10 mouse cellular contexts compared by ENCODE assay signal in the genomic region with DNA sequence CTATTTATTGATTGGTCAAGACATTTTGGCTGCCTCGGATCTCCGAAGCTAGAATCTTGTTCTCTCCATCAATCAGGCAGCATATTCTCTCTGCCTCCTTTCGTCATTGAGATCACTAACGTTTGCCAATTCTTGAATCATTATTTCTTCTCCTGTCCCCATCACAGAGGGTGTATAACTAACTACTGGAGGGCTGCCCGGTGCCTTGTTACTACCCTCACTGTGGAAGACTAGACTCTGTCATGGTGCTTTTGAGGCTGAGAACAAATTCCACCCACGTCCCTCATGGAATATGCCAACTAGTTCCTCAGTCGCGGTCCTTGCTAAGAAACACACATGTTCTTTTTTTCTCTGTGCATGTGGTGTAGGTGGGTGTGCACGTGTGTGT. TPM values are rescaled to one million over a fixed set of nuclear protein-coding genes. Genes with fewer than 3 reads are reported as not detected.
DNase-seq lines count a peak whose midpoint lies in the region; ATAC-seq and TF ChIP-seq lines count a peak whose summit lies in the region.
"Had no signal": no experiment of that assay in that cellular context is flagged by ENCODE, and none has a peak within 500 bp of the region (broad histone marks: within the 10 kb centered on the region; RNA-seq: fewer than 3 reads in every experiment).

No protein-coding gene starts in this region.

- H3K4me3 ChIP-seq in forebrain, embryonic 13.5 days = no peak overlapping the region
- H3K4me3 ChIP-seq in midbrain, embryonic 14.5 days (replicated peaks; ENCODE audit: low read depth, low read length) = no peak overlapping the region
- no peak overlapping the region for H3K4me3 ChIP-seq in limb, embryonic 10.5 days
- H3K4me3 ChIP-seq: lung, embryonic 15.5 days had no signal

- H3K4me2 ChIP-seq in forebrain, embryonic 13.5 days = no peak overlapping the region
- no peak overlapping the region for H3K4me2 ChIP-seq in midbrain, embryonic 14.5 days (ENCODE audit: low read length)
- H3K4me2 ChIP-seq: lung, embryonic 15.5 days had no signal

- no peaks in the 10 kb centered on the region for H3K27me3 ChIP-seq in forebrain, embryonic 13.5 days
- no peaks in the 10 kb centered on the region for H3K27me3 ChIP-seq in midbrain, embryonic 14.5 days (ENCODE audit: control insufficient read depth, insufficient read depth, low read length)
- no peaks in the 10 kb centered on the region for H3K27me3 ChIP-seq in limb, embryonic 10.5 days (ENCODE audit: low read depth, poor library complexity, severe bottlenecking)
- H3K27me3 ChIP-seq: lung, embryonic 15.5 days had no signal

- WGBS in forebrain, embryonic 13.5 days = 79% methylated on average over 9 of the region's 9 CpGs
- 92% methylated on average over 9 of the region's 9 CpGs for WGBS in midbrain, embryonic 14.5 days
- 91% methylated on average over 9 of the region's 9 CpGs for WGBS in limb, embryonic 10.5 days

- peak overlapping the region; percentile 65 for H3K27ac ChIP-seq in forebrain, embryonic 13.5 days
- 0 out of 2 replicates have a peak overlapping the region, but pooled peaks have one; percentile 6 for H3K27ac ChIP-seq in midbrain, embryonic 14.5 days (replicated peaks; ENCODE audit: low read depth, low read length)
- H3K27ac ChIP-seq in limb, embryonic 10.5 days = no peak overlapping the region
- H3K27ac ChIP-seq: lung, embryonic 15.5 days had no signal

- peak; percentile 88 for DNase-seq in brain, embryonic 14.5 days (ENCODE audit: low read depth)
- DNase-seq in layer of hippocampus, adult 8-10 months (ENCODE audit: low spot score in 2 of 2) = peak; percentile 91 to 92
- no peak for DNase-seq in midbrain, embryonic 14.5 days
- no peak for DNase-seq in adrenal gland, postnatal 36 days
- no peak for DNase-seq in limb, embryonic 10.5 days (ENCODE audit: low spot score)
- no peak for DNase-seq in kidney, postnatal 4 days
- no peak for DNase-seq in gastrocnemius, postnatal 25 days
- DNase-seq: kidney, adult 8-10 months had no signal

- no peaks in the 10 kb centered on the region for H3K9me3 ChIP-seq in forebrain, embryonic 13.5 days (replicated peaks)
- H3K9me3 ChIP-seq in midbrain, embryonic 14.5 days (ENCODE audit: control insufficient read depth, low read length) = no peaks in the 10 kb centered on the region
- no peaks in the 10 kb centered on the region for H3K9me3 ChIP-seq in limb, embryonic 10.5 days (replicated peaks)
- H3K9me3 ChIP-seq: lung, embryonic 15.5 days had no signal

- no peak overlapping the region for H3K9ac ChIP-seq in forebrain, embryonic 13.5 days
- no peak overlapping the region for H3K9ac ChIP-seq in midbrain, embryonic 14.5 days (replicated peaks; ENCODE audit: low read length)
- H3K9ac ChIP-seq: lung, embryonic 15.5 days had no signal

- peaks cover 36% of the 10 kb centered on the region for H3K4me1 ChIP-seq in forebrain, embryonic 13.5 days
- peaks cover 11% of the 10 kb centered on the region; the same call in 1 of the 2 replicates for H3K4me1 ChIP-seq in midbrain, embryonic 14.5 days (ENCODE audit: control insufficient read depth, insufficient read depth, low read length)
- H3K4me1 ChIP-seq in limb, embryonic 10.5 days = no peaks in the 10 kb centered on the region
- H3K4me1 ChIP-seq: lung, embryonic 15.5 days had no signal

- TF ChIP-seq POLR2A in brain, embryonic 14.5 days (IDR thresholded peaks at IDR 0.05; ENCODE audit: borderline replicate concordance, extremely low read depth, insufficient read depth, insufficient read length, poor library complexity, severe bottlenecking) = no peak

- TF ChIP-seq CTCF in brain, embryonic 14.5 days (IDR thresholded peaks at IDR 0.05; ENCODE audit: borderline replicate concordance, extremely low read depth, insufficient read depth, insufficient read length) = no peak

- H3K36me3 ChIP-seq in forebrain, embryonic 13.5 days (ENCODE audit: poor library complexity, severe bottlenecking) = no peaks in the 10 kb centered on the region
- H3K36me3 ChIP-seq in midbrain, embryonic 14.5 days (ENCODE audit: control insufficient read depth, insufficient read depth, low read length) = no peaks in the 10 kb centered on the region
- no peaks in the 10 kb centered on the region for H3K36me3 ChIP-seq in limb, embryonic 10.5 days
- H3K36me3 ChIP-seq: lung, embryonic 15.5 days had no signal

- ATAC-seq in forebrain, embryonic 13.5 days = peak; percentile 67
- ATAC-seq in midbrain, embryonic 14.5 days (ENCODE audit: low FRiP score, low TSS enrichment) = 0 out of 2 replicates have a peak, but pooled peaks have one; percentile 10

RNA-seq across cellular contexts. Expression of a gene that starts 15.7 kb away (rescaled TPM):
- 22.8 and 30.7 TPM in 2 replicates for polyA plus RNA-seq in brain, embryonic 14.5 days (2012; rRNA removed)
- polyA plus RNA-seq in forebrain, embryonic 13.5 days (2015; fragmentation: Nextera tagmentation; extraction: Ambion mirVana) = 12.7 and 14.2 TPM in 2 replicates
- total RNA-seq in layer of hippocampus, adult 8-10 months (2022) = 100 to 1,000 TPM; 111 to 158 (median 139) TPM
- 25.7 and 26.7 TPM in 2 replicates for polyA plus RNA-seq in midbrain, embryonic 14.5 days (2014; fragmentation: Nextera tagmentation; extraction: Ambion mirVana)
- total RNA-seq in adrenal gland, postnatal 36 days (2021) = 10 to 100 TPM; 45.1 to 62.9 TPM
- 2.6 and 3.7 TPM in 2 replicates for polyA plus RNA-seq in limb, embryonic 10.5 days (2016; fragmentation: Nextera tagmentation; extraction: Ambion mirVana)
- 1 to 10 TPM; 1.2 to 1.3 TPM for total RNA-seq in gastrocnemius, postnatal 25 days (2021)

RNA-seq across cellular contexts. Expression of a gene that starts 45.3 kb away (rescaled TPM):
- polyA plus RNA-seq in brain, embryonic 14.5 days (2012; rRNA removed) = 2.3 and 2.7 TPM in 2 replicates
- 1.5 and 2.0 TPM in 2 replicates for polyA plus RNA-seq in forebrain, embryonic 13.5 days (2015; fragmentation: Nextera tagmentation; extraction: Ambion mirVana)
- total RNA-seq in layer of hippocampus, adult 8-10 months (2022) = 1 to 10 TPM; 1.1 to 3.6 (median 2.5) TPM
- 0.82 and 2.1 TPM in 2 replicates for polyA plus RNA-seq in midbrain, embryonic 14.5 days (2014; fragmentation: Nextera tagmentation; extraction: Ambion mirVana)
- 1 to 10 TPM; 1.1 to 1.6 TPM for total RNA-seq in adrenal gland, postnatal 36 days (2021)
- polyA plus RNA-seq in limb, embryonic 10.5 days (2016; fragmentation: Nextera tagmentation; extraction: Ambion mirVana) = 1.5 and 1.7 TPM in 2 replicates
- total RNA-seq in gastrocnemius, postnatal 25 days (2021) = under 1 TPM; 0.41 to 0.51 TPM

Comparison
In these comparisons a context has a peak if more than half of its experiments do, and no peak if none do; other contexts are left out.
1. DNase-seq: peak in brain, embryonic 14.5 days (single experiment) and layer of hippocampus, adult 8-10 months (2 of 2); none in midbrain, embryonic 14.5 days (single experiment), adrenal gland, postnatal 36 days (0 of 2), limb, embryonic 10.5 days (single experiment), kidney, postnatal 4 days (0 of 2) and gastrocnemius, postnatal 25 days (single experiment).